Mouse (Mus musculus): ENCODE results near the gene Zmat5. TPM values are rescaled to one million over a fixed set of nuclear protein-coding genes. Genes with fewer than 3 reads are reported as not detected.

Zmat5 gene
- polyA plus RNA-seq, 1 experiment from 2014 or later, result 76.5 TPM

DNA sequence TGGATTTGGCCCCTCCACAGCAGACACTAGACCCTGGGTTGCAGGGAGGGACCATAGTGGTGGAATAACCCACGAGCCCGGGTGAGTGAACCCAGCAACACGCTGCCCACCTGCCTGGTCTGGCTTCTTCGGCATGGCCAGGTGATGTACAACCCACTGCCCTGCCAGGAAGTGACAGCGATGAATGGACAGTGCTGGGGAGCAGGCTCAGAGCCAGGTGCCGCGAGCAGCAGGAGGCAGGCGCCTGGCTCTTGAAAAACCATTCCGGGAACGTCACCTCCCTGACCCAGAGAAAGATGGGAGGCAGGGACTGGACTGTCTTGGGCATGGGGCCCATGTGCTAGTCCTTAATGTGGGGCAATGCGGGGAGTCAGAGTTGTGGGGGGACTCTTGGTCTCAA lies 50.4 kb downstream of the Zmat5 start:
- H3K27me3 ChIP-seq (ENCODE audit: control insufficient read depth, insufficient read depth, low read depth, low read length), result peaks cover 3% of the 10 kb centered on the region
- no peak overlapping the region for H3K4me2 ChIP-seq (ENCODE audit: low read depth, low read length)
- H3K4me1 ChIP-seq (replicated peaks; ENCODE audit: control insufficient read depth, insufficient read depth, low read length), result no peaks in the 10 kb centered on the region
- H3K27ac ChIP-seq (ENCODE audit: low read length), result no peak overlapping the region
- H3K4me3 ChIP-seq (ENCODE audit: low read length), result no peak overlapping the region
- WGBS, result 67% methylated on average over 11 of the region's 11 CpGs
- no peak overlapping the region for H3K9ac ChIP-seq (ENCODE audit: low read length)
- no peaks in the 10 kb centered on the region; the same call in 1 of the 2 replicates for H3K9me3 ChIP-seq (ENCODE audit: control insufficient read depth, low read length)
- H3K36me3 ChIP-seq (ENCODE audit: control insufficient read depth, insufficient read depth, low read length), result no peaks in the 10 kb centered on the region
- ATAC-seq (ENCODE audit: low read depth), result no peak

DNA sequence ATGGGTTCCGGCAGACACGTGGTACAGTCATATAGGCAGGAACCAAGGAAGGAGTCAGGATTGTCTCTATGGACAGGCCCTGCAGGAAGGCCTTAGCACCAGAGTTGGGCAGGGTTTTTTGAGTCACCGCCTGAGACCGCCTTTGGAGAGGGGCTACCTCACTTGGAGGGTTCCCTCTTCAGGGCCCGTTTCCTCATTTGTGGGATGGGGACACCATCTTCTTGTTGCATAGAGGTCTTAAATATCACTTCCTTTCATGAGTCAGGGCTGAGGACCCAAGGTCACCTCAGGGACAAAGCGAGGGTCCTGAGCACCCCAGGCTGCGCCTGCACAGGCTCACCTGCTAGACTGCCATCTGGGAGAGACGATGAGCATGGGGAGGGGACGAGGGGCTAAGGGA lies 52.0 kb downstream of the Zmat5 start:
- no peak overlapping the region for H3K9ac ChIP-seq (ENCODE audit: low read length)
- 74% methylated on average over 9 of the region's 9 CpGs for WGBS
- no peaks in the 10 kb centered on the region; the same call in 1 of the 2 replicates for H3K27me3 ChIP-seq (ENCODE audit: control insufficient read depth, insufficient read depth, low read depth, low read length)
- H3K4me2 ChIP-seq (ENCODE audit: low read depth, low read length), result no peak overlapping the region
- H3K36me3 ChIP-seq (ENCODE audit: control insufficient read depth, insufficient read depth, low read length), result no peaks in the 10 kb centered on the region
- no peak overlapping the region for H3K27ac ChIP-seq (ENCODE audit: low read length)
- no peak overlapping the region for H3K4me3 ChIP-seq (ENCODE audit: low read length)
- peaks cover 10% of the 10 kb centered on the region for H3K4me1 ChIP-seq (replicated peaks; ENCODE audit: control insufficient read depth, insufficient read depth, low read length)
- no peak for ATAC-seq (ENCODE audit: low read depth)
- H3K9me3 ChIP-seq (ENCODE audit: control insufficient read depth, low read length), result no peaks in the 10 kb centered on the region; the same call in 1 of the 2 replicates

DNA sequence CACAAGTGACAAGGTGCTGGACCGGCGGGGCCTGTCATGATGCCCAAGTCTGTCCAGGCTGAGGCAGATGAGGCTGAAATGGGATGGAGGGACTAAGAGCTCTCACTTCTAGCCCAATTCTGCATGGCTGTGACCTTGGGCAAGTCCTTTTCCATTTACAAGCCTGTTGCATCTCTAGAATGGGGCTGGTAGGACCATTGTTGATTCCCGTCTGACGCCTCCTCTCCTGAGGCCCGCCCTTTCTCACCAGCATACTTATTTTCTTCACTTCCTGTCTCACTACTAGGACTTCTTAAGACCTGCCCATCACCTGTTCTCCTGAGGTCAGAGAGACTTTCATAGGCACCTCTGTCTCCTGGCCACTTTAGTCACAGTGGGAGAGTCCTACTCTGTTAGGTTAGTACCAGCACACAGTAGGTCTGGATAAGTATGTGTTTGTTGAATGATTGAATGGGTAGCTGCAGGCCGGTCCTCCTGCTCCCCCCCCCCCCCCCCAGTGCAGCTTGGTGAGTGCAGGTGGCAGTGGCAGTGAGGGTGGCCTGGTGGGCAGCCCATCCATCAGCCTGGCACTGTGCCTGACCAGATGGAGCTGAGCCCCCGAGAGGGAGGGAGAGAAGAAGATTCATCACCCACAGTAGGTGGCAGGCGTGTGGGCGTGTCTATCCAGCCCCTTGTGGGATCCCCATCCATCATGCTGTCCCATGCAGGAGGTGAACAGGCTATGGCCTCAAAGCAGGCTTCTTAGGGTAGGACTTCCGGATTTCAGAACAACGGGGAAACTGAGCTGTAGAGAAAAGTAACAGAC lies 52.7 kb downstream of the Zmat5 start:
- Histone ChIP-seq H3K9me3 (ENCODE audit: control insufficient read depth, low read length) (no peaks in the 10 kb centered on the region; the same call in 1 of the 2 replicates), H3K36me3 (ENCODE audit: control insufficient read depth, insufficient read depth, low read length) (no peaks in the 10 kb centered on the region), H3K9ac (ENCODE audit: low read length) (no peak overlapping the region), H3K4me3 (ENCODE audit: low read length) (no peak overlapping the region), H3K27me3 (ENCODE audit: control insufficient read depth, insufficient read depth, low read depth, low read length) (no peaks in the 10 kb centered on the region; the same call in 1 of the 2 replicates), H3K4me2 (ENCODE audit: low read depth, low read length) (no peak overlapping the region), H3K4me1 (replicated peaks; ENCODE audit: control insufficient read depth, insufficient read depth, low read length) (peaks cover 10% of the 10 kb centered on the region), H3K27ac (ENCODE audit: low read length) (no peak overlapping the region)
- ATAC-seq (ENCODE audit: low read depth), result no peak
- 32% methylated on average over 11 of the region's 11 CpGs for WGBS

DNA sequence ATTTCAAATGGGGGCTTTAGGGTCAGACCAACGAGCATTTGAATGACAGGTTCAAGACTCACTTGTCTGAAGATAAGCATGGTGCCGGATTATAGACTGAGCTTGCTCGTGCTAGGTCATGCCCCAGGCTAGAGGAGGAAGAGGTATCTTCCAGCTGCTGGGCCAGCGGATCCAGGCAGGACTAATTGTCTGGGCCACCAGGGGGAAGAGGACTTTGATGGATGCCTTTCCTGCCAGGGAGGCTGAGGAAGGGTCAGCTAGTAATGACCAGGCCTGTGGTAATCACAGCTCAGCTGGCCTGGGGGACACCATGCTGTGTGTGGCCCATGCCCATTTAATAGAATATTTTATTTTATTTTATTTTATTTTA lies 53.3 kb downstream of the Zmat5 start:
- H3K27ac ChIP-seq (ENCODE audit: low read length), result no peak overlapping the region
- ATAC-seq (ENCODE audit: low read depth), result no peak
- no peak overlapping the region for H3K4me2 ChIP-seq (ENCODE audit: low read depth, low read length)
- no peaks in the 10 kb centered on the region for H3K36me3 ChIP-seq (ENCODE audit: control insufficient read depth, insufficient read depth, low read length)
- H3K4me3 ChIP-seq (ENCODE audit: low read length), result no peak overlapping the region
- peaks cover 10% of the 10 kb centered on the region for H3K4me1 ChIP-seq (replicated peaks; ENCODE audit: control insufficient read depth, insufficient read depth, low read length)
- WGBS, result 10% methylated on average over 4 of the region's 4 CpGs
- H3K9ac ChIP-seq (ENCODE audit: low read length), result no peak overlapping the region
- H3K27me3 ChIP-seq (ENCODE audit: control insufficient read depth, insufficient read depth, low read depth, low read length), result no peaks in the 10 kb centered on the region; the same call in 1 of the 2 replicates
- no peaks in the 10 kb centered on the region; the same call in 1 of the 2 replicates for H3K9me3 ChIP-seq (ENCODE audit: control insufficient read depth, low read length)

DNA sequence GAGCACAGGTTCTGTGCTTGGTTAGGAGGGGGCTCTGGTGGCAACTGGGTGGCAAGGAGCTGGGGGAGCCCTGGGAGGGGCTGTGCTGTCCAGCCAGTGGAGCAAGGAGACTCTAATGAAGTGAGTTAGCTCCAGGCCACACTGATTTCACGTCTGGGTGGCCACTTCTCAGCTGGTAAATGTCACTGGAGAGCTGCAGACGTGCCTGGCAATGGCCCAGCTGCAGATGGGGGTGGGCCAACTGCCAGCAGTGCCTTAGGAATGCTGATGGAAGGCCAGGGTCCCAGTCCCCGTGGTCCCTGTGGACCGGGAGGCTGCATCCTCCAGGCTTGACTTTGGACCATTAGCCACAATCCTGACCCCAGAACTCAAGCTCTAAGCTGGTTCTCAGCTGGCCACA lies 56.0 kb downstream of the Zmat5 start:
- no peak overlapping the region for H3K4me3 ChIP-seq (ENCODE audit: low read length)
- no peak overlapping the region for H3K4me2 ChIP-seq (ENCODE audit: low read depth, low read length)
- ATAC-seq (ENCODE audit: low read depth), result peak; percentile 84
- H3K27ac ChIP-seq (ENCODE audit: low read length), result 0 out of 2 replicates have a peak overlapping the region, but pooled peaks have one; percentile 44
- H3K9ac ChIP-seq (ENCODE audit: low read length), result no peak overlapping the region
- H3K9me3 ChIP-seq (ENCODE audit: control insufficient read depth, low read length), result no peaks in the 10 kb centered on the region
- peaks cover 10% of the 10 kb centered on the region for H3K4me1 ChIP-seq (replicated peaks; ENCODE audit: control insufficient read depth, insufficient read depth, low read length)
- no peaks in the 10 kb centered on the region for H3K36me3 ChIP-seq (ENCODE audit: control insufficient read depth, insufficient read depth, low read length)
- H3K27me3 ChIP-seq (ENCODE audit: control insufficient read depth, insufficient read depth, low read depth, low read length), result no peaks in the 10 kb centered on the region; the same call in 1 of the 2 replicates
- WGBS, result 11% methylated on average over 4 of the region's 4 CpGs

DNA sequence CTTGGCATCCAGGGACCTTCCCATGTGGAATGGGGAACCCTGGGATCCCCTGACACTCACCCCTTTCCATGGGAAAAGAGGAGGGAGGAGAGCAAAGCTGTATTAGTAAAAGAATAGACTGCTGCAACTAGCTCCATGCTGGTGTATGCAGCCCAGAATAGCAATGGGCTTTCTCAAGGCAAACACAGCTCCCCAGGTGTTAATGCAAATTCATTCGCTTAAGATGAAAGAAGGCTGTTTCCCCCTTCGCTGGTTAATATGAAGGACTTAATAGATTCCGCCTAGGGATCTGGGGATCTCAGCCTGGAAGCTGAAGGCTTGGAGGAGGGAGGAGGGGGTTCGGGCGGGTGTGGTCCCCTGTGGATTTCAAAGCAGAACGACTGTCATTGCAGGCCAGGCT lies 57.5 kb downstream of the Zmat5 start:
- H3K36me3 ChIP-seq (ENCODE audit: control insufficient read depth, insufficient read depth, low read length), result no peaks in the 10 kb centered on the region
- H3K9me3 ChIP-seq (ENCODE audit: control insufficient read depth, low read length), result no peaks in the 10 kb centered on the region
- peaks cover 10% of the 10 kb centered on the region for H3K4me1 ChIP-seq (replicated peaks; ENCODE audit: control insufficient read depth, insufficient read depth, low read length)
- H3K4me3 ChIP-seq (ENCODE audit: low read length), result no peak overlapping the region
- 29% methylated on average over 6 of the region's 6 CpGs for WGBS
- no peak overlapping the region for H3K4me2 ChIP-seq (ENCODE audit: low read depth, low read length)
- H3K27ac ChIP-seq (ENCODE audit: low read length), result no peak overlapping the region
- no peak for ATAC-seq (ENCODE audit: low read depth)
- no peaks in the 10 kb centered on the region; the same call in 1 of the 2 replicates for H3K27me3 ChIP-seq (ENCODE audit: control insufficient read depth, insufficient read depth, low read depth, low read length)
- H3K9ac ChIP-seq (ENCODE audit: low read length), result no peak overlapping the region

DNA sequence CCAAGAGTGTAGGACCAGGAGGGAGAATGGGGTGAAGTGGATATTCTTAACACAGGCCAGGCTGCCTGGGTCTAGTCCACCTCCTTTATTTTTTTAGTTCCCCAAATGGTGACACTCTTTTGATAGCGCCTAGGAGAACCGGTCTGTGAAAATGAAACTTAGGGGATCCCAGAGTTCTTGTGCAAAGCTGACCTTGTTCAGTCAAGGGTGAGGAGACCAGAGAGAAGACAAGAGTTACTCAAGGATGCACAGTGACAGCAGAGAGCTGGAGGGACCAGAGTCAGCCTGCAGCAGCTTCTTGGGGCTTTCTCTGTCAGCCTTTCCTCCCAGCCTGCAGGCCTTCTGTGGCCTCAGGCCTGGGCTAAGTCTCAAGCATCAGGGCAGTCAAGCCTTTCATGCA lies 58.0 kb downstream of the Zmat5 start:
- Histone ChIP-seq H3K9ac (ENCODE audit: low read length) (no peak overlapping the region), H3K4me2 (ENCODE audit: low read depth, low read length) (no peak overlapping the region), H3K9me3 (ENCODE audit: control insufficient read depth, low read length) (no peaks in the 10 kb centered on the region), H3K4me3 (ENCODE audit: low read length) (no peak overlapping the region), H3K27me3 (ENCODE audit: control insufficient read depth, insufficient read depth, low read depth, low read length) (no peaks in the 10 kb centered on the region; the same call in 1 of the 2 replicates), H3K36me3 (ENCODE audit: control insufficient read depth, insufficient read depth, low read length) (no peaks in the 10 kb centered on the region), H3K27ac (ENCODE audit: low read length) (no peak overlapping the region), H3K4me1 (replicated peaks; ENCODE audit: control insufficient read depth, insufficient read depth, low read length) (peaks cover 10% of the 10 kb centered on the region)
- no peak for ATAC-seq (ENCODE audit: low read depth)
- 17% methylated on average over 2 of the region's 2 CpGs for WGBS

DNA sequence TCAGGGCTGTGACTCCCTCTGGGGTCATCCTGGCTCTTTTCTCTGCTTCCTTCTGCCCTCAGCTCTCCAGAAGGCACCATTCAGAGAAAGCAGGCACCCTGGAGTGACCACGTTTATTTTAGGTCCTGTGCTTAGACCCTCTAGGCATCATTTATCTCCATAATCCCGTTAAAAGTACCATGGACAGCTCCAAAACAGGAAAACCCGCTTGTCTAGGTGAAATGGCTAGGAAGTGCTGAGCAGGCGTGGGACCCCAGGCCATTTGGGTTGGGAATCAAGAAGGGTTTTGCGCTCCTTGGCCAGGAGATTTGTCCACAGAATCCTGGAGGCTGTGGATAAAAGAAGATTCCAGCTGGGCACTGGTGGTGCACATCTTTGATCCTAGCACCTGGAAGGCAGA lies 59.2 kb downstream of the Zmat5 start:
- no peak for ATAC-seq (ENCODE audit: low read depth)
- Histone ChIP-seq H3K9ac (ENCODE audit: low read length) (no peak overlapping the region), H3K27ac (ENCODE audit: low read length) (no peak overlapping the region), H3K27me3 (ENCODE audit: control insufficient read depth, insufficient read depth, low read depth, low read length) (no peaks in the 10 kb centered on the region; the same call in 1 of the 2 replicates), H3K4me1 (replicated peaks; ENCODE audit: control insufficient read depth, insufficient read depth, low read length) (peaks cover 10% of the 10 kb centered on the region), H3K4me3 (ENCODE audit: low read length) (no peak overlapping the region), H3K4me2 (ENCODE audit: low read depth, low read length) (no peak overlapping the region), H3K9me3 (ENCODE audit: control insufficient read depth, low read length) (no peaks in the 10 kb centered on the region), H3K36me3 (ENCODE audit: control insufficient read depth, insufficient read depth, low read length) (no peaks in the 10 kb centered on the region)
- 13% methylated on average over 5 of the region's 5 CpGs for WGBS

DNA sequence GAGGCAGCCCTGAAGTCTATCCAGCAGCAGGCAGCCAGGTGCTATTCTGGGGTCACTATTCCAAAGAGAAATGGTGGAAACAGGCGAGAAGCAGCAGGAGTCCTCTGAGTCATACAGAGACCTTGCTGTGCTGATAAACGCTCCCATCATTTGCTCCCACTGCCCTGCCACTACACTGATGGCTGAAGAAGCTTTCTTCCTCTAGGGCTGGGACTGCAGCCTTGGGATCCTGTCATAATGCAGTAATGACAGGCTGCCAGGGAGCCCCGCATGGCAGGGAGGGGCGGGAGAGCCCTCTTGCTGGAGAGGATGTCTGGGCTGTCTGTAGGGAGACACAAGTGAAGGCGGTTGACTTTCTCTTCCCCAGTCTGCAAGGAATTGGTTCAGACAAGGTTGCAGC lies 60.0 kb downstream of the Zmat5 start:
- no peaks in the 10 kb centered on the region; the same call in 1 of the 2 replicates for H3K27me3 ChIP-seq (ENCODE audit: control insufficient read depth, insufficient read depth, low read depth, low read length)
- H3K9me3 ChIP-seq (ENCODE audit: control insufficient read depth, low read length), result no peaks in the 10 kb centered on the region
- no peak overlapping the region for H3K4me3 ChIP-seq (ENCODE audit: low read length)
- H3K4me2 ChIP-seq (ENCODE audit: low read depth, low read length), result no peak overlapping the region
- no peak overlapping the region for H3K27ac ChIP-seq (ENCODE audit: low read length)
- 47% methylated on average over 5 of the region's 5 CpGs for WGBS
- no peak for ATAC-seq (ENCODE audit: low read depth)
- H3K9ac ChIP-seq (ENCODE audit: low read length), result no peak overlapping the region
- H3K36me3 ChIP-seq (ENCODE audit: control insufficient read depth, insufficient read depth, low read length), result no peaks in the 10 kb centered on the region
- H3K4me1 ChIP-seq (replicated peaks; ENCODE audit: control insufficient read depth, insufficient read depth, low read length), result peaks cover 10% of the 10 kb centered on the region

All from lung, embryonic 16.5 days (tissue).